Mouse (Mus musculus): ENCODE data around the gene Laptm5.

The Laptm5 gene

GRCm38 (mm10) chr4:130899782-130900427 lies 13.0 kb upstream of the Laptm5 start:
- no peak for DNase-seq

GRCm38 (mm10) chr4:130900746-130901145 lies 12.2 kb upstream of the Laptm5 start:
- DNase-seq: no peak

- no peak for DNase-seq
Measured at GRCm38 (mm10) chr4:130902289-130902781, 10.6 kb upstream of the Laptm5 start.

- no peak for DNase-seq
Measured at GRCm38 (mm10) chr4:130905025-130905424, 7.9 kb upstream of the Laptm5 start.

- no peak for DNase-seq
Measured at GRCm38 (mm10) chr4:130905882-130906281, 7.0 kb upstream of the Laptm5 start.

GRCm38 (mm10) chr4:130906296-130906695 lies 6.6 kb upstream of the Laptm5 start:
- DNase-seq: peak; percentile 32

GRCm38 (mm10) chr4:130907200-130908069 lies 5.5 kb upstream of the Laptm5 start:
- no peak for DNase-seq

- DNase-seq: no peak
Measured at GRCm38 (mm10) chr4:130908133-130908532, 4.8 kb upstream of the Laptm5 start.

GRCm38 (mm10) chr4:130909167-130909874 lies 3.6 kb upstream of the Laptm5 start:
- no peak for DNase-seq

- DNase-seq: no peak
Measured at GRCm38 (mm10) chr4:130910666-130911065, 2.3 kb upstream of the Laptm5 start.

GRCm38 (mm10) chr4:130912626-130913025 lies 299 bp upstream of the Laptm5 start:
- no peak for DNase-seq

- no peak for DNase-seq
Measured at GRCm38 (mm10) chr4:130913511-130913910, 586 bp downstream of the Laptm5 start.

- DNase-seq: no peak
Measured at GRCm38 (mm10) chr4:130914011-130914410, 1.1 kb downstream of the Laptm5 start.

- no peak for DNase-seq
Measured at GRCm38 (mm10) chr4:130914527-130914926, 1.6 kb downstream of the Laptm5 start.

GRCm38 (mm10) chr4:130915006-130915667 lies 2.2 kb downstream of the Laptm5 start:
- DNase-seq: no peak

- DNase-seq: no peak
Measured at GRCm38 (mm10) chr4:130915668-130916035, 2.7 kb downstream of the Laptm5 start.

GRCm38 (mm10) chr4:130916639-130917038 lies 3.7 kb downstream of the Laptm5 start:
- no peak for DNase-seq

- DNase-seq: no peak
Measured at GRCm38 (mm10) chr4:130917564-130917963, 4.6 kb downstream of the Laptm5 start.

- DNase-seq: no peak
Measured at GRCm38 (mm10) chr4:130918805-130919749, 6.2 kb downstream of the Laptm5 start.

- DNase-seq: no peak
Measured at GRCm38 (mm10) chr4:130919750-130920356, 6.9 kb downstream of the Laptm5 start.
